Mouse (Mus musculus) kidney, embryonic 14.5 days (tissue): Measurements from ENCODE around the gene Akap3. TPM values are rescaled to one million over a fixed set of nuclear protein-coding genes. Genes with fewer than 3 reads are reported as not detected.

Experiments
- polyA plus RNA-seq: library from polyadenylated mRNA; unstranded; fragments of >200 nt; fragmentation: Nextera tagmentation; extraction: Ambion mirVana; gene quantifications from 2 replicates; pipeline ENCODE4 v1.2.1, GENCODE M21; 2014

Akap3 gene
- polyA plus RNA-seq, 1 experiment from 2014 or later: 0.16 TPM

Other genes starting within 250 kb of the Akap3 start
- 0.30 and 0.66 TPM in 2 replicates for gene Kcna1, start 206.7 kb upstream of the Akap3 start, polyA plus RNA-seq
- 1.3 and 2.5 TPM in 2 replicates for gene Kcna6, start 112.4 kb upstream of the Akap3 start, polyA plus RNA-seq
- 203 and 210 TPM in 2 replicates for gene Ndufa9, start 4.0 kb upstream of the Akap3 start, polyA plus RNA-seq
- not detected in 2 replicates for gene Dyrk4, start 68.7 kb downstream of the Akap3 start, polyA plus RNA-seq
- gene Rad51ap1, start 86.5 kb downstream of the Akap3 start, polyA plus RNA-seq: 68.0 and 73.8 TPM in 2 replicates
- gene D6Wsu163e, start 86.9 kb downstream of the Akap3 start, polyA plus RNA-seq: 14.2 and 16.8 TPM in 2 replicates
- gene Fgf6, start 162.5 kb downstream of the Akap3 start, polyA plus RNA-seq: not detected in 2 replicates
- gene Fgf23, start 219.8 kb downstream of the Akap3 start, polyA plus RNA-seq: not detected in 2 replicates